Mouse (Mus musculus) lung, postnatal 14 days (tissue): ENCODE measurements at regions not wholly inside any gene's neighbourhood (a gene's known extent, or its start where the extent isn't known, plus 50 kb on each side); places are given as distances from the start of the nearest gene placed in this dataset.
"Not testable (repeated sequence)": the region's sequence is repeated elsewhere in the genome, so short reads cannot be mapped to it uniquely, and the experiment has no call there.

ENCODE experiments used
- DNase-seq: peaks from one replicate; pipeline ENCODE4 v3.0.0; 2021

- DNase-seq: no peak
These were observed 367.4 kb upstream of the Arhgap42 start for GRCm38 (mm10) chr9:9606322-9606721.

GRCm38 (mm10) chr9:9591263-9591662 is 352.4 kb upstream of the Arhgap42 start:
- no peak for DNase-seq

- DNase-seq: no peak
These were observed 344.2 kb upstream of the Arhgap42 start for GRCm38 (mm10) chr9:9583011-9583605.

GRCm38 (mm10) chr9:9582301-9583010 is 343.6 kb upstream of the Arhgap42 start:
- DNase-seq: no peak

- DNase-seq: no peak
These were observed 329.2 kb upstream of the Arhgap42 start for GRCm38 (mm10) chr9:9568040-9568649.

GRCm38 (mm10) chr9:9564551-9564950 is 325.6 kb upstream of the Arhgap42 start:
- DNase-seq: peak; percentile 3

- no peak for DNase-seq
These were observed 309.8 kb upstream of the Arhgap42 start for GRCm38 (mm10) chr9:9548657-9549056.

GRCm38 (mm10) chr9:9547570-9547969 is 308.7 kb upstream of the Arhgap42 start:
- DNase-seq: no peak

GRCm38 (mm10) chr9:9547121-9547520 is 308.2 kb upstream of the Arhgap42 start:
- DNase-seq: no peak

- DNase-seq: no peak
These were observed 261.4 kb upstream of the Arhgap42 start for GRCm38 (mm10) chr9:9500345-9500744.

- no peak for DNase-seq
These were observed 254.8 kb upstream of the Arhgap42 start for GRCm38 (mm10) chr9:9493594-9494182.

GRCm38 (mm10) chr9:9477145-9477544 is 238.2 kb upstream of the Arhgap42 start:
- DNase-seq: no peak

- DNase-seq: no peak
These were observed 236.3 kb upstream of the Arhgap42 start for GRCm38 (mm10) chr9:9475009-9475744.

GRCm38 (mm10) chr9:9444213-9444612 is 205.3 kb upstream of the Arhgap42 start:
- DNase-seq: no peak

GRCm38 (mm10) chr9:9420326-9420725 is 181.4 kb upstream of the Arhgap42 start:
- DNase-seq: no peak

GRCm38 (mm10) chr9:9412460-9413181 is 173.7 kb upstream of the Arhgap42 start:
- DNase-seq: no peak

- not testable (repeated sequence) for DNase-seq
These were observed 155.3 kb upstream of the Arhgap42 start for GRCm38 (mm10) chr9:9394190-9394589.

- no peak for DNase-seq
These were observed 137.8 kb upstream of the Arhgap42 start for GRCm38 (mm10) chr9:9376650-9377189.

- DNase-seq: peak; percentile 84
These were observed 136.5 kb upstream of the Arhgap42 start for GRCm38 (mm10) chr9:9375304-9375904.

- DNase-seq: peak; percentile 7
These were observed 133.7 kb upstream of the Arhgap42 start for GRCm38 (mm10) chr9:9372594-9372993.

- no peak for DNase-seq
These were observed 129.8 kb upstream of the Arhgap42 start for GRCm38 (mm10) chr9:9368731-9369130.
